Mouse (Mus musculus) lung, postnatal 0 days (tissue): ENCODE data around the gene Adam19.

ENCODE experiments used
- CTCF ChIP-seq: IDR thresholded peaks from 2 replicates; pipeline ENCODE4 v1.5.1; 2016; ENCODE audit warnings: antibody characterized with exemption, mild to moderate bottlenecking
- EP300 ChIP-seq: IDR thresholded peaks from 2 replicates; pipeline ENCODE4 v1.6.1; 2016; ENCODE audit warnings: antibody characterized with exemption, mild to moderate bottlenecking, control low read depth

DNA sequence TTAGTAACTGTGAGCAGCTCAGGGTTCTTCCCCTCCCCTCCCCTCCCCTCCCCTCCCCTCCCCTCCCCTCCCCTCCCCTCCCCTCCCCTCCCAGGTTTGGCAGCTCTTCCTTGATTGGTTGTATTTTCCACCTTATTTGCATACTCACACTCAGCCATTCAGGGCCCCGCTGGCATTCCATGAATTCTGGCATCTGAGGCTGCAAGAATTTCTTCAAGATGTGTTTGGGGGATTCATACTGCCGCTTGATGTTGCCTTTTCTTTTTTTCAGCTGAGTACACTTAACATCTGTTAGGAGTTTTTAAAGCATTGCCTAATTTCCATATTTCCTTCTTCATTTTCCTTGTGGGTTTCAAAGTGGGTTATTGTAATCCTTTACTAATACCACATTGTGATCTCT is 132.5 kb downstream of the Adam19 start:
- no peak for TF ChIP-seq CTCF
- no peak for TF ChIP-seq EP300
